25 mouse cellular contexts compared by ENCODE assay signal in genomic region chr5:88372563-88372962, GRCm38 (mm10). TPM values are rescaled to one million over a fixed set of nuclear protein-coding genes. Genes with fewer than 3 reads are reported as not detected.
"Had no signal": no experiment of that assay in that cellular context is flagged by ENCODE, and none has a peak within 500 bp of the region (broad histone marks: within the 10 kb centered on the region; RNA-seq: fewer than 3 reads in every experiment).

No protein-coding gene starts in this region.

- H3K27me3 ChIP-seq: neural tube, embryonic 13.5 days; neural tube, embryonic 15.5 days; stomach, embryonic 15.5 days had no signal

- H3K4me3 ChIP-seq: neural tube, embryonic 13.5 days; neural tube, embryonic 15.5 days; stomach, embryonic 15.5 days had no signal

- H3K4me2 ChIP-seq: neural tube, embryonic 13.5 days; neural tube, embryonic 15.5 days; stomach, embryonic 15.5 days had no signal

- DNase-seq: retina, postnatal 1 day; right cerebral cortex, adult 18-20 months; right cerebral cortex, postnatal 14 days; right cerebral cortex, postnatal 25 days; right cerebral cortex, postnatal 4 days; spleen, adult 18-20 months; thymus, adult 18-20 months; thymus, adult 2 months; thymus, postnatal 14 days; thymus, postnatal 25 days; thymus, postnatal 36 days; thymus, postnatal 4 days had no signal

- H3K4me1 ChIP-seq: neural tube, embryonic 13.5 days; neural tube, embryonic 15.5 days; stomach, embryonic 15.5 days had no signal

- H3K36me3 ChIP-seq: neural tube, embryonic 13.5 days; neural tube, embryonic 15.5 days; stomach, embryonic 15.5 days had no signal

- H3K9ac ChIP-seq: neural tube, embryonic 13.5 days; neural tube, embryonic 15.5 days; stomach, embryonic 15.5 days had no signal

- H3K27ac ChIP-seq: neural tube, embryonic 13.5 days; neural tube, embryonic 15.5 days; stomach, embryonic 15.5 days; stomach, postnatal 0 days had no signal

- H3K9me3 ChIP-seq: neural tube, embryonic 13.5 days; neural tube, embryonic 15.5 days; stomach, embryonic 15.5 days had no signal

RNA-seq across cellular contexts. Expression of gene Amtn, which starts 3.3 kb away (rescaled TPM):
- total RNA-seq: neutrophil, adult 5-6 weeks had no signal
- polyA plus RNA-seq: neural tube, embryonic 13.5 days; neural tube, embryonic 14.5 days; neural tube, embryonic 15.5 days; small intestine, adult 2 months; spleen, adult 2 months; stomach, embryonic 14.5 days; stomach, embryonic 15.5 days; stomach, embryonic 16.5 days; stomach, postnatal 0 days; testis, adult 2 months; urinary bladder, adult 2 months had no signal

RNA-seq across cellular contexts. Expression of gene Prol1, which starts 55.5 kb away (rescaled TPM):
- total RNA-seq: neutrophil, adult 5-6 weeks had no signal
- polyA plus RNA-seq: neural tube, embryonic 13.5 days; neural tube, embryonic 14.5 days; neural tube, embryonic 15.5 days; small intestine, adult 2 months; spleen, adult 2 months; stomach, embryonic 14.5 days; stomach, embryonic 15.5 days; stomach, embryonic 16.5 days; stomach, postnatal 0 days; testis, adult 2 months; thymus, adult 2 months; thymus, postnatal 0 days; urinary bladder, adult 2 months had no signal
